Mouse (Mus musculus): ENCODE measurements at regions not wholly inside any gene's neighbourhood (a gene's known extent, or its start where the extent isn't known, plus 50 kb on each side); places are given as distances from the start of the nearest gene placed in this dataset.

DNA sequence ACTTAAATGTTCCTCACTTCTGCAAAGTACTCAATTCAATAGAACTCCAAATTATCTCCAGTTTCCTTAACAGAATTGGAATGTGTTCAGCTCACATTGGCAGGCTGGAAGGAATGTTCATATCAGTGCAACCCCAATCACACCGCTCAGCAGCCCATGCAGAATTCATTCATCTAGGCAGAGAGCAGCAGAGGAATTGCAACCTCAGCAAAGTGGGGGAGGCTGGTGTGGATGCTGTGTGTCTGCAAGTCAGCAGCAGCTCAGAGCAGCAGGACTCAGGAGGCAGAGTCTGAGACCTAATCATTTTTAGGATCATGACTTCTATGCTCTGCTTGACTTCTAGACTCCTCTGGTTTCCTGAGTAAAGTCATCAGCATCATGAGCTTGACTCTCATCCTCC lies 100.7 kb upstream of the Chrna7 start:
- DNase-seq (ENCODE audit: low read depth, low spot score), result no peak

DNA sequence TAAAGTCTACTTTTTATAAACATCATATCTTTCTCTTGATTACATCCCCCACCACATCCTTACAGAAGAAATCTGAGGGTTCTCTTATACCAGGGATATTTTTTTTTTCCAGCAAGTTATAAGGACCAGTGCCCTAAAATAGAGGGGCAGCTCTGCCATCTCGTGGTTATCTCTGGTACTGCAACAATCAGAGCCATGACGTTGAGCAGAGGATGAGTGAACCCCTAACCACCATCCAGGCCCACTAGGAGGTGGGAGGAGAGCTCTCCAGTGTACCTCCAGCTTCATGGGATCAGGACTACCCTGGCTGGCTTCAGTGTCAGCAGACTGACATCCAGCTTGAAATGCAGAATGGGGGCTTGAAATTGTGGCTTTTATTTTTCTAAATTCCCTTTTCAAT lies 107.2 kb upstream of the Chrna7 start:
- DNase-seq (ENCODE audit: low read depth, low spot score), result peak; percentile 39

DNA sequence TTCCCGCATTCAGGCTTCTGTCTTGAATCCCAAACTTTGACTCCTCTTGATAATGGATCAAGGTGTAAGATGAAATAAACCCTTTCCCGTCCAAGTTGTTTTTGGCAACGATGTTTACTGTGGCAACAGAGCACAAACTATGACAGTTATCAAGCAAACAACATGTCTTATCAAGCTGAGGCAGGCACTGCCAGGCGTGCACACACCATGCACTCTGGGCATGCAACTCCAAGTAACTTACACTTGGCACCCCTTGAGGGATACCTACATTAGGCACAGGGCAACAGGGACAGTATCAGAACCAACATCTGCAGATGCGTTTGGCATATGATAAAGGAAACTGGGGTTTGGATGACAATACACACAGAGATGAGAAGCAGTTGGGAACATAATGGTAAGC lies 108.8 kb upstream of the Chrna7 start:
- DNase-seq (ENCODE audit: low read depth, low spot score), result no peak

DNA sequence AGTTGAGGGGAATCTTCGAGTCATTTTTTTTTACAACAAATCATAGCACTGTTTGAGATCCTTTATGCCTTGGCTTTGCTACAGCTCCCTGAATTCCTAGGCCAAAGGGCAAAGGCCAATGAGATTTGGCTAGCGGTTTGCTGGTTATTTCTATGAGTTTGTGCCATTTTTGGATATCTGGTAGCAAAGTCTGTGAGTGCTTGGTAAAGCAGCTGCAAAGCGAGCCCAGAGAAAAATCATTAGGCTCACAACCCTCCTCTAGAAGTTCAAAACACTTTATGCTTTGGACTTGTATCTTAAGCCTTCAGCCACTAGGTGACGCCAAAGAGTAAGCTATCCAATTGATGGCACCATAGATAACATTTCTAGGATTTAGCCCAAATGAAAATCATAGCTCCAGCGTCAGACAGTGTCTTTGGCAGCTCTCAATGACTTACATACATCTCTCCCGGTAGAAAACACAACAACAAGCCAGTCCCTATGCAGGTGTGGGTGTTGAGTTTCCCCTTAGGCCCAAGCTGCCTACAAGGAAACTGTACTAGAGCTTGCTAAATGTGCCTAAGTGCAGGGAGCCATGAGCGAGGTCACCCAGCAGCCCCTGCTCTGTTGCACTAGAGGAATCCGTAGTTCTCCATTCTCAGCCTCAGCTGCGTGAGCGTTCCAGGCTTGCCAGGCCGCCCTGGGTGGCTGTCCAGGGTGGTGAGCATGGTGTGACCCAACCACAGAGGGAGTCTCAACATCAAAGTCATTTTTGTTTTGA lies 109.8 kb upstream of the Chrna7 start:
- peak; percentile 20 for DNase-seq (ENCODE audit: low read depth, low spot score)

DNA sequence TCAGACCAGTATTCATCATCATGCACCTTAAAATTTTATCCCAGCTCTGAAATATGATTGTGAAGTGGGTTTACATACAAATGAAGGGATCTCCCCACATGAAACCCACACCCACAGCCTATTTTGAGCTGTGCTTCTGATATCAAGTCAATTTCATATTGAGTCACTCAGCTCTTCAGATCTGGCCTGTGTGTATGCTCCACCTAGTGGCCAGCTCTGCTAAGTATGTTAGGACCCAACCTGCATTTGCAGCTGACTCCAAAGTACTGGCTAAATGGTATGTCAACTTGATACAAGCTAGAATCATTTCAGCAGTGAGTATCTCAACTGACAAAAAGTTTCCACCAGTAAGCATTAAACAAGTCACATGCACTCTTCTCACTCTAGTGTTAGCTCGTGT lies 109.4 kb upstream of the Otud7a start:
- DNase-seq (ENCODE audit: low read depth, low spot score), result peak; percentile 11

DNA sequence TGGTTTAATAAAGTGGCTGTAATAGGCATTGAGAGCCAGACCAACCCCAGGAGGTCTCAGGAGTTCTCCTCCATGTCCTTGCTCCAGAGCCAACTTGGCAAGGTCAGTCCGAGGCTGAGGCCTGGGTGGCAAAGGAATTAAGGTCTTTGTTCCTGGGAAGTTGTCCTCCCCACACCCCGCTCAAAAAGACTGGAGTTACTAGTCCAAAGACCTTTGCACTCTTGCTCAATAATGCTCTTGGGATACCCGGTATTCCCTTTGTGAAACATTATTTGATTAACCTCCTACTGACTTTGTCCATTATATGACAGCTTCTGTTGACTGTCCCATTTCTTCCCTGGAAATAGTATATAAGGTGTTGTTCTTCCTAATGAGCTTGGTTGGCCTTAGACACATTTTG lies 108.5 kb upstream of the Otud7a start:
- no peak for DNase-seq (ENCODE audit: low read depth, low spot score)

DNA sequence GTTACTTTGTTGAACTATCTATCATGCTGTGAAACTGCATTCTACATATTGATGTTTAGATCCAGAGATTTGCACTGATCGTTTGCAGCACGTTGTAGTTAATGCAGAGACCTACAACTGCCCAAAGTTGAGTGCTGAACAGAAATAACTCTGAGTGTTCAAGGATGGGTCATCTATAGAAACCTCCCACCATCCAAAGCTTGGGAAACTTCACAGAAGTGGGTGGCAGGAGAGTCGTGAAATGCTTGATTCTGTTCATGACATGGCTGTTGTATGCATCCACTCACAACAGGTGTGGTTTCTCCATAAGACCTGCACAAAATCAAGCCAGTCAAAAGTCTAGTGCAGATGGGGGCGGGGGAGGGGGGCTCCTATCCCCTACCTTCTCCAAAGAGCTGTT lies 102.8 kb upstream of the Otud7a start:
- DNase-seq (ENCODE audit: low read depth, low spot score), result no peak

DNA sequence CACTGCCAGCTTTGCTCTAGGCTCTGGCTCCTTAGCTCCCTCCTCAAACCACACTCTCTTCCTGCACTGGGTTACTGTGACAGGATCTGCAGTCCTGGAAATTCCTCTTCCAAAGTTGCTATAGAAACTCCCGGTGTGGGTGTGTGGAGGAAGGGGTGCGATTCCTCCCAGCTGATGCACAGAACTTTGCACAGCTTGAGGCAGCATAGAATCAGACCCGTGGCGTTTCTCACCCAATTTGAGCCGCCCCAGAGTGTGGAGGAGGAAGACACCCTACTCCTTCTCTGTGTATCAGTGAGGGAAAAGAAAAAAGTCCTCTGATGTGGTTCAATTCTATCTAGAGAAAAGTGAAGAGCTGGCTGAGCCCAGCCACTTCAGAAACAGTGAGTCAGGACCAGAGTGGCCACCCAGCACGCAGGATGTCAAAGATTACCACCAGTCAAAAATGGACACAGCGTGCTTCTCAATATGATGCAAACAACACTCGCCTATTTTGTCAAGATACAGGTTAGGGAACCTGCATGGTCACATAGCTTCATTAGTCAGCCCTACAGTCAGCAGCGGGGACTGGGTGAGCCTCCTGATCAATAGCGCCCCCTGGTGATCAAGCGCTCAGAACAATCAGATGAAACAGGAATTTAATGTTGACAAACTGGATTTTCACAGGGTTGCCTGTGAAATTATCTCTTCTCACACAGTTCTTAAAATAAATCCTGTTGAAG lies 98.7 kb upstream of the Otud7a start:
- peak; percentile 18 for DNase-seq (ENCODE audit: low read depth, low spot score)

DNA sequence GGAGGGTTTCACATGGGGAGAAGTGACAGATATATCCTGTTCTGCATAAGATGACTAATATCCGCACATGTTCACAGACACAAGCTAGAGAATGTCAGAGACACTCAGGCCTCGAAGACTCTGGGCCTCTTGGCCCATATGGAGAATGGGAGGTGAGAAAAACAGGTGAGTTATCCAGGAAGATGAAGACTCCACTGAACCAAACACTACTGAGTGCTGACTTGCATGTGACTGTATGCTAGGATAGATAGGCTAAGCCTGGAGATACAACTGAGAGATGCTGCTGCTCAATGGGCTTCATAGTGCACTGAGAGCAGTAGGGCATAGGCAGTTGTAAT lies 98.2 kb upstream of the Otud7a start:
- no peak for DNase-seq (ENCODE audit: low read depth, low spot score)
